Mouse (Mus musculus) liver, embryonic 15.5 days (tissue): ENCODE results near the gene Ptpn12. TPM values are rescaled to one million over a fixed set of nuclear protein-coding genes. Genes with fewer than 3 reads are reported as not detected.

Experiments
- ATAC-seq: fragments of 200-750 bp; cut with Nextera tagmentation; 2 replicates; pipeline ENCODE4 v1.8.0; 2017; ENCODE audit warnings: moderate number of reproducible peaks, mild to moderate bottlenecking, moderate library complexity; ENCODE audit not compliant: insufficient read depth
- H3K27ac ChIP-seq: fragments of 300-500 bp; sonication (generic); replicated peaks from 2 replicates; pipeline ENCODE4 v1.5.1; 2015; ENCODE audit warnings: mild to moderate bottlenecking, inconsistent platforms
- H3K27me3 ChIP-seq: fragments of 300-500 bp; sonication (generic); 2 replicates; pipeline ENCODE4 v1.6.1; 2015; ENCODE audit warnings: mild to moderate bottlenecking, inconsistent platforms
- H3K36me3 ChIP-seq: fragments of 300-500 bp; sonication (generic); replicated peaks from 2 replicates; pipeline ENCODE4 v1.6.1; 2015; ENCODE audit warnings: moderate library complexity, mild to moderate bottlenecking, inconsistent platforms
- H3K4me1 ChIP-seq: fragments of 300-500 bp; sonication (generic); replicated peaks from 2 replicates; pipeline ENCODE4 v1.6.1; 2015; ENCODE audit warnings: inconsistent platforms
- H3K4me2 ChIP-seq: fragments of 300-500 bp; sonication (generic); 2 replicates; pipeline ENCODE4 v1.6.1; 2015; ENCODE audit warnings: moderate library complexity, mild to moderate bottlenecking, inconsistent platforms
- H3K4me3 ChIP-seq: fragments of 300-500 bp; sonication (generic); replicated peaks from 2 replicates; pipeline ENCODE4 v1.5.1; 2015; ENCODE audit warnings: mild to moderate bottlenecking, inconsistent platforms
- H3K9ac ChIP-seq: fragments of 300-500 bp; sonication (generic); 2 replicates; pipeline ENCODE4 v1.6.1; 2015; ENCODE audit warnings: moderate library complexity, mild to moderate bottlenecking, inconsistent platforms
- H3K9me3 ChIP-seq: fragments of 300-500 bp; sonication (generic); replicated peaks from 2 replicates; pipeline ENCODE4 v1.6.1; 2016; ENCODE audit warnings: inconsistent platforms
- WGBS: fragments of 180-500 bp; shearing (Covaris S2); methylation state at CpG from one replicate; pipeline ENCODE4 v1.1.7; 2015; ENCODE audit warnings: mixed read lengths; ENCODE audit not compliant: insufficient replicate concordance; 5-methylcytosine and 5-hydroxymethylcytosine counted together
- polyA plus RNA-seq: library from polyadenylated mRNA; unstranded; fragments of >200 nt; fragmentation: Nextera tagmentation; extraction: Ambion mirVana; gene quantifications from 2 replicates; pipeline ENCODE4 v1.2.1, GENCODE M21; 2015

Gene Ptpn12
- polyA plus RNA-seq, 1 experiment from 2014 or later = 10.9 TPM

GRCm38 (mm10) chr5:20973069-20973468 is 82.6 kb downstream of the Ptpn12 start:
- Histone ChIP-seq H3K27me3 (no peaks in the 10 kb centered on the region), H3K4me2 (no peak overlapping the region), H3K27ac (no peak overlapping the region), H3K4me3 (no peak overlapping the region), H3K4me1 (peaks cover 8% of the 10 kb centered on the region; the same call in 1 of the 2 replicates), H3K9ac (no peak overlapping the region), H3K36me3 (no peaks in the 10 kb centered on the region), H3K9me3 (no peaks in the 10 kb centered on the region)
- ATAC-seq = no peak
- 27% methylated on average over 5 of the region's 5 CpGs for WGBS

GRCm38 (mm10) chr5:20968963-20969362 is 86.7 kb downstream of the Ptpn12 start:
- 0 out of 2 replicates have a peak, but pooled peaks cover 4% of the 10 kb centered on the region for H3K4me1 ChIP-seq
- H3K36me3 ChIP-seq = no peaks in the 10 kb centered on the region
- H3K9me3 ChIP-seq = no peaks in the 10 kb centered on the region
- WGBS = 36% methylated on average over 9 of the region's 9 CpGs
- H3K9ac ChIP-seq = no peak overlapping the region
- no peak overlapping the region for H3K27ac ChIP-seq
- no peak; the same call in 1 of the 2 replicates for ATAC-seq
- no peak overlapping the region for H3K4me2 ChIP-seq
- H3K27me3 ChIP-seq = no peaks in the 10 kb centered on the region
- H3K4me3 ChIP-seq = no peak overlapping the region

- no peaks in the 10 kb centered on the region for H3K9me3 ChIP-seq
- no peak overlapping the region for H3K4me2 ChIP-seq
- H3K27me3 ChIP-seq = no peaks in the 10 kb centered on the region
- no peak overlapping the region for H3K9ac ChIP-seq
- no peak overlapping the region for H3K27ac ChIP-seq
- 0 out of 2 replicates have a peak, but pooled peaks cover 4% of the 10 kb centered on the region for H3K4me1 ChIP-seq
- 55% methylated on average over 9 of the region's 9 CpGs for WGBS
- no peak overlapping the region for H3K4me3 ChIP-seq
- ATAC-seq = no peak
- no peaks in the 10 kb centered on the region for H3K36me3 ChIP-seq
Observed at GRCm38 (mm10) chr5:20968493-20968892, 87.2 kb downstream of the Ptpn12 start.

- Histone ChIP-seq H3K27ac (no peak overlapping the region), H3K9me3 (no peaks in the 10 kb centered on the region), H3K36me3 (no peaks in the 10 kb centered on the region), H3K4me1 (0 out of 2 replicates have a peak, but pooled peaks cover 4% of the 10 kb centered on the region), H3K4me2 (no peak overlapping the region), H3K9ac (no peak overlapping the region), H3K27me3 (no peaks in the 10 kb centered on the region), H3K4me3 (no peak overlapping the region)
- ATAC-seq = no peak
- WGBS = 14% methylated on average over 4 of the region's 4 CpGs
Observed at GRCm38 (mm10) chr5:20967942-20968341, 87.8 kb downstream of the Ptpn12 start.

- Histone ChIP-seq H3K9ac (no peak overlapping the region), H3K27me3 (no peaks in the 10 kb centered on the region), H3K4me3 (no peak overlapping the region), H3K4me2 (no peak overlapping the region), H3K36me3 (no peaks in the 10 kb centered on the region), H3K9me3 (no peaks in the 10 kb centered on the region), H3K4me1 (0 out of 2 replicates have a peak, but pooled peaks cover 4% of the 10 kb centered on the region), H3K27ac (no peak overlapping the region)
- ATAC-seq = no peak
- 73% methylated on average over 6 of the region's 6 CpGs for WGBS
Observed at GRCm38 (mm10) chr5:20964446-20964845, 91.3 kb downstream of the Ptpn12 start.

- Histone ChIP-seq H3K9ac (no peak overlapping the region), H3K4me2 (no peak overlapping the region), H3K4me3 (no peak overlapping the region), H3K4me1 (no peaks in the 10 kb centered on the region), H3K9me3 (no peaks in the 10 kb centered on the region), H3K27me3 (no peaks in the 10 kb centered on the region), H3K27ac (no peak overlapping the region), H3K36me3 (no peaks in the 10 kb centered on the region)
- WGBS = 81% methylated on average over 9 of the region's 9 CpGs
- ATAC-seq = no peak
Observed at GRCm38 (mm10) chr5:20963295-20963694, 92.4 kb downstream of the Ptpn12 start.

- H3K27me3 ChIP-seq = no peaks in the 10 kb centered on the region
- H3K4me1 ChIP-seq = peaks cover 7% of the 10 kb centered on the region
- no peak overlapping the region for H3K27ac ChIP-seq
- peaks cover 12% of the 10 kb centered on the region; the same call in 1 of the 2 replicates for H3K36me3 ChIP-seq
- 74% methylated on average over 2 of the region's 2 CpGs for WGBS
- no peaks in the 10 kb centered on the region for H3K9me3 ChIP-seq
- no peak overlapping the region for H3K9ac ChIP-seq
- ATAC-seq = no peak
- no peak overlapping the region for H3K4me2 ChIP-seq
- H3K4me3 ChIP-seq = no peak overlapping the region
Observed at GRCm38 (mm10) chr5:20960927-20961326, 94.8 kb downstream of the Ptpn12 start.

GRCm38 (mm10) chr5:20956298-20956697 is 99.4 kb downstream of the Ptpn12 start, which contains the start of gene Rsbn1l:
TSS of gene Rsbn1l (minus strand) at chr5:20956398.
- 84% methylated on average over 3 of the region's 3 CpGs for WGBS
- H3K36me3 ChIP-seq = peaks cover 23% of the 10 kb centered on the region; the same call in 1 of the 2 replicates
- no peaks in the 10 kb centered on the region for H3K27me3 ChIP-seq
- H3K9ac ChIP-seq = peak within 1 kb of the TSS; percentile 26
- peak within 1 kb of the TSS; percentile 15 for H3K4me3 ChIP-seq
- no peaks in the 10 kb centered on the region for H3K9me3 ChIP-seq
- peak within 1 kb of the TSS; percentile 15; the same call in 1 of the 2 replicates for H3K27ac ChIP-seq
- peaks cover 42% of the 10 kb centered on the region for H3K4me1 ChIP-seq
- peak within 1 kb of the TSS; percentile 48 for H3K4me2 ChIP-seq
- no peak for ATAC-seq

GRCm38 (mm10) chr5:20955114-20955835 is 100.4 kb downstream of the Ptpn12 start:
- ATAC-seq = no peak
- Histone ChIP-seq H3K4me2 (peak overlapping the region; percentile 48), H3K4me1 (peaks cover 42% of the 10 kb centered on the region), H3K27ac (peak overlapping the region; percentile 15; the same call in 1 of the 2 replicates), H3K27me3 (no peaks in the 10 kb centered on the region), H3K9ac (peak overlapping the region; percentile 26), H3K36me3 (peaks cover 23% of the 10 kb centered on the region; the same call in 1 of the 2 replicates), H3K9me3 (no peaks in the 10 kb centered on the region), H3K4me3 (peak overlapping the region; percentile 15)
- 12% methylated on average over 13 of the region's 13 CpGs for WGBS

- WGBS = 5% methylated on average over 9 of the region's 9 CpGs
- Histone ChIP-seq H3K4me3 (peak overlapping the region; percentile 99), H3K9me3 (no peaks in the 10 kb centered on the region), H3K4me1 (peaks cover 58% of the 10 kb centered on the region), H3K27ac (peak overlapping the region; percentile 97), H3K4me2 (peak overlapping the region; percentile 70), H3K27me3 (no peaks in the 10 kb centered on the region), H3K36me3 (peaks cover 17% of the 10 kb centered on the region; the same call in 1 of the 2 replicates), H3K9ac (peak overlapping the region; percentile 92)
- ATAC-seq = no peak
Observed at GRCm38 (mm10) chr5:20952337-20952925, 103.3 kb downstream of the Ptpn12 start.

GRCm38 (mm10) chr5:20951666-20952281 is 103.9 kb downstream of the Ptpn12 start:
- H3K27ac ChIP-seq = peak overlapping the region; percentile 97
- no peaks in the 10 kb centered on the region for H3K27me3 ChIP-seq
- H3K4me2 ChIP-seq = peak overlapping the region; percentile 70
- peaks cover 14% of the 10 kb centered on the region; the same call in 1 of the 2 replicates for H3K36me3 ChIP-seq
- WGBS = under 1% methylated on average over 51 of the region's 51 CpGs
- H3K4me1 ChIP-seq = peaks cover 63% of the 10 kb centered on the region
- H3K9ac ChIP-seq = peak overlapping the region; percentile 92
- peak; percentile 99 for ATAC-seq
- peak overlapping the region; percentile 99 for H3K4me3 ChIP-seq
- no peaks in the 10 kb centered on the region for H3K9me3 ChIP-seq
